Mouse (Mus musculus): ENCODE measurements at regions not wholly inside any gene's neighbourhood (a gene's known extent, or its start where the extent isn't known, plus 50 kb on each side); places are given as distances from the start of the nearest gene placed in this dataset.
"Not testable (repeated sequence)": the region's sequence is repeated elsewhere in the genome, so short reads cannot be mapped to it uniquely, and the experiment has no call there.

DNA sequence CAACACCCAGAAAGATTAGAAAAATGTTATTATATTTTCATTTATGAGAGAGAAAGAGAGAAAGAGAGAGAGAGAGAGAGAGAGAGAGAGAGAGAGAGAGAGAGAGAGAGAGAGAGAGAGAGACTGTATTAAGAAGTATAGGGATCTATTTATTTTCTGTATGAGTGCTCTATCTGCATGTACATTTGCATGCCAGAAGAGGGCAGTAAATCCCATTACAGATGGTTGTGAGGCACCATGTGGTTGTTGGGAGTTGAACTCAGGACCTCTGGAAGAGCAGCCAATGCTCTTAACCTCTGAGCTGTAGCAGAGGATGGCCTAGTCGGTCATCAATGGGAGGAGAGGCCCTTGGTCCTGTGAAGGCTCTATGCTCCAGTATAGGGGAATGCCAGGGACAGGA, 91.1 kb downstream of the Mrpl39 start:
- TF ChIP-seq CTCF (IDR thresholded peaks at IDR 0.05; ENCODE audit: extremely low read depth, insufficient read depth, insufficient read length, insufficient replicate concordance); POLR2A (IDR thresholded peaks at IDR 0.05; ENCODE audit: low read depth, low read length): not testable (repeated sequence)
